21 mouse cellular contexts compared by ENCODE assay signal in the genomic region with DNA sequence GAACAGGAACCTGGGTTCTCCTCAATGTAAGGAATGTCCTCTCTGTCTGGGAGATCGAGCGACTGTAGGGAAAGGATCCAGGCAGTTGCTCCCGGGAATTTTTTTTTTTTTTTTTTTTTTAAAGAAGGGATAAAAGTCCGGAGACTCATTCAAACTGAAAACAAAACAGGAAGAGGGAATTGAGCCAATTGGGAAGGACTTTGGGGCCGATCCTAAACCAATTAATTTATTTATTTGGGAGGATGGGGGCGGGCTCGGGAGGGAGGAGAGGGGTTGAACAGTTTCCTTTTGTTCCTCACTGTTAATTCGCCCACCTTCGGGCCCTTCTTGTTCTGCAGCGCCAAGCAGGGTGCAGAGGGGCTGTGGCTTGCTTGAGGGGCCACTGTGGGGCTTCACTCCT.
A peak's percentile ranks its signal among the peaks of the same experiment; 100 is the strongest.
DNase-seq lines count a peak whose midpoint lies in the region; ATAC-seq and TF ChIP-seq lines count a peak whose summit lies in the region.
"Had no signal": no experiment of that assay in that cellular context is flagged by ENCODE, and none has a peak within 500 bp of the region (broad histone marks: within the 10 kb centered on the region; RNA-seq: fewer than 3 reads in every experiment).

No protein-coding gene starts in this region.

- no peak overlapping the region for H3K9ac ChIP-seq in forebrain, embryonic 14.5 days (ENCODE audit: low read length)
- H3K9ac ChIP-seq in forebrain, postnatal 0 days, result no peak overlapping the region
- H3K9ac ChIP-seq in kidney, embryonic 16.5 days (replicated peaks; ENCODE audit: low read length), result no peak overlapping the region
- no peak overlapping the region for H3K9ac ChIP-seq in midbrain, postnatal 0 days (replicated peaks; ENCODE audit: low read length, poor library complexity, severe bottlenecking)
- H3K9ac ChIP-seq: embryonic facial prominence, embryonic 15.5 days; hindbrain, embryonic 13.5 days had no signal

- no peaks in the 10 kb centered on the region for H3K27me3 ChIP-seq in forebrain, embryonic 14.5 days (replicated peaks; ENCODE audit: control insufficient read depth, insufficient read depth, low read length)
- H3K27me3 ChIP-seq in forebrain, postnatal 0 days (ENCODE audit: insufficient read depth, low read length), result no peaks in the 10 kb centered on the region
- H3K27me3 ChIP-seq in kidney, embryonic 16.5 days (ENCODE audit: insufficient read depth, low read length), result no peaks in the 10 kb centered on the region
- H3K27me3 ChIP-seq in E14TG2a.4 (ENCODE audit: insufficient read depth, low read length), result no peaks in the 10 kb centered on the region
- H3K27me3 ChIP-seq in midbrain, postnatal 0 days (ENCODE audit: insufficient read depth, low read length), result no peaks in the 10 kb centered on the region
- H3K27me3 ChIP-seq: embryonic facial prominence, embryonic 15.5 days; hindbrain, embryonic 13.5 days had no signal

- TF ChIP-seq CTCF in forebrain, postnatal 0 days (IDR thresholded peaks at IDR 0.05; ENCODE audit: low read depth), result no peak
- TF ChIP-seq CTCF in E14TG2a.4 (conservative IDR thresholded peaks at IDR 0.05; ENCODE audit: low read length), result no peak
- TF ChIP-seq CTCF in brain, embryonic 14.5 days (IDR thresholded peaks at IDR 0.05; ENCODE audit: borderline replicate concordance, extremely low read depth, insufficient read depth, insufficient read length), result no peak
- TF ChIP-seq CTCF in midbrain, postnatal 0 days (IDR thresholded peaks at IDR 0.05), result no peak

- no peaks in the 10 kb centered on the region; the same call in 1 of the 2 replicates for H3K4me1 ChIP-seq in forebrain, embryonic 14.5 days (ENCODE audit: control insufficient read depth, insufficient read depth, low read length)
- H3K4me1 ChIP-seq in forebrain, postnatal 0 days (ENCODE audit: insufficient read depth), result no peaks in the 10 kb centered on the region
- no peaks in the 10 kb centered on the region for H3K4me1 ChIP-seq in kidney, embryonic 16.5 days (ENCODE audit: insufficient read depth, low read length)
- peaks cover 17% of the 10 kb centered on the region for H3K4me1 ChIP-seq in E14TG2a.4 (replicated peaks; ENCODE audit: low read depth, low read length)
- no peaks in the 10 kb centered on the region for H3K4me1 ChIP-seq in midbrain, postnatal 0 days (ENCODE audit: insufficient read depth, low read length)
- H3K4me1 ChIP-seq: embryonic facial prominence, embryonic 15.5 days; hindbrain, embryonic 13.5 days had no signal

- H3K27ac ChIP-seq in forebrain, embryonic 14.5 days (ENCODE audit: low read depth, low read length), result no peak overlapping the region
- no peak overlapping the region for H3K27ac ChIP-seq in forebrain, postnatal 0 days (ENCODE audit: low read depth, low read length)
- no peak overlapping the region for H3K27ac ChIP-seq in kidney, embryonic 16.5 days (ENCODE audit: low read length)
- H3K27ac ChIP-seq in midbrain, postnatal 0 days (ENCODE audit: low read depth, low read length), result no peak overlapping the region
- H3K27ac ChIP-seq: embryonic facial prominence, embryonic 15.5 days; heart, embryonic 10.5 days; hindbrain, embryonic 13.5 days; hindbrain, postnatal 0 days had no signal

- 0 out of 2 replicates have a peak, but pooled peaks have one; percentile 36 for ATAC-seq in forebrain, embryonic 14.5 days
- no peak for ATAC-seq in forebrain, postnatal 0 days
- no peak for ATAC-seq in kidney, embryonic 16.5 days (ENCODE audit: low FRiP score, low TSS enrichment)
- no peak for ATAC-seq in midbrain, postnatal 0 days (ENCODE audit: low FRiP score)
- ATAC-seq: hindbrain, postnatal 0 days had no signal

- H3K4me3 ChIP-seq in forebrain, embryonic 14.5 days (ENCODE audit: low read depth, low read length), result no peak overlapping the region
- H3K4me3 ChIP-seq in forebrain, postnatal 0 days (ENCODE audit: low read depth, low read length), result no peak overlapping the region
- H3K4me3 ChIP-seq in kidney, embryonic 16.5 days (ENCODE audit: low read length), result no peak overlapping the region
- H3K4me3 ChIP-seq in E14TG2a.4 (replicated peaks; ENCODE audit: low read length), result peak overlapping the region; percentile 37
- H3K4me3 ChIP-seq in midbrain, postnatal 0 days (ENCODE audit: low read depth, low read length), result no peak overlapping the region
- H3K4me3 ChIP-seq: embryonic facial prominence, embryonic 15.5 days; erythroblast, embryonic 14.5 days; heart, embryonic 10.5 days; hindbrain, embryonic 13.5 days had no signal

- 0 out of 2 replicates have a peak, but pooled peaks cover 5% of the 10 kb centered on the region for H3K36me3 ChIP-seq in forebrain, embryonic 14.5 days (ENCODE audit: control insufficient read depth, insufficient read depth, low read length)
- H3K36me3 ChIP-seq in forebrain, postnatal 0 days (ENCODE audit: insufficient read depth), result peaks cover 12% of the 10 kb centered on the region
- H3K36me3 ChIP-seq in kidney, embryonic 16.5 days (ENCODE audit: insufficient read depth, low read length), result 0 out of 2 replicates have a peak, but pooled peaks cover 4% of the 10 kb centered on the region
- H3K36me3 ChIP-seq in E14TG2a.4 (ENCODE audit: insufficient read depth, low read length), result no peaks in the 10 kb centered on the region
- 0 out of 2 replicates have a peak, but pooled peaks cover 11% of the 10 kb centered on the region for H3K36me3 ChIP-seq in midbrain, postnatal 0 days (ENCODE audit: insufficient read depth, low read length)

- no peak for TF ChIP-seq POLR2A in brain, embryonic 14.5 days (IDR thresholded peaks at IDR 0.05; ENCODE audit: borderline replicate concordance, extremely low read depth, insufficient read depth, insufficient read length, poor library complexity, severe bottlenecking)

- 35% methylated on average over 10 of the region's 10 CpGs for WGBS in forebrain, embryonic 14.5 days
- WGBS in forebrain, postnatal 0 days, result 33% methylated on average over 10 of the region's 10 CpGs
- WGBS in kidney, embryonic 16.5 days, result 63% methylated on average over 10 of the region's 10 CpGs
- 63% methylated on average over 10 of the region's 10 CpGs for WGBS in midbrain, postnatal 0 days

- DNase-seq in forebrain, embryonic 14.5 days (ENCODE audit: low spot score), result peak; percentile 43
- no peak for DNase-seq in forebrain, postnatal 0 days
- DNase-seq in kidney, adult 18-20 months, result no peak
- peak; percentile 58 for DNase-seq in brain, embryonic 14.5 days (ENCODE audit: low read depth)
- no peak for DNase-seq in midbrain, postnatal 0 days (ENCODE audit: low spot score)
- DNase-seq: adrenal gland, adult 8-10 months; adrenal gland, postnatal 36 days; cerebellum, adult 11 months; cerebellum, adult 8-10 months; cerebellum, postnatal 14 days; embryo, embryonic 11 days; gastrocnemius, postnatal 10 days; heart, adult 18-20 months; heart, postnatal 10 days had no signal

- H3K9me3 ChIP-seq in forebrain, embryonic 14.5 days (replicated peaks; ENCODE audit: control insufficient read depth, low read length), result no peaks in the 10 kb centered on the region
- no peaks in the 10 kb centered on the region for H3K9me3 ChIP-seq in forebrain, postnatal 0 days (ENCODE audit: low read length)
- no peaks in the 10 kb centered on the region for H3K9me3 ChIP-seq in kidney, embryonic 16.5 days (ENCODE audit: low read length)
- no peaks in the 10 kb centered on the region for H3K9me3 ChIP-seq in E14TG2a.4 (ENCODE audit: low read length)
- H3K9me3 ChIP-seq in midbrain, postnatal 0 days (ENCODE audit: low read length), result no peaks in the 10 kb centered on the region
- H3K9me3 ChIP-seq: embryonic facial prominence, embryonic 15.5 days; heart, embryonic 10.5 days; hindbrain, embryonic 13.5 days had no signal

- no peak overlapping the region for H3K4me2 ChIP-seq in forebrain, embryonic 14.5 days (ENCODE audit: low read length)
- H3K4me2 ChIP-seq in forebrain, postnatal 0 days (ENCODE audit: low read depth), result no peak overlapping the region
- peak overlapping the region; percentile 30 for H3K4me2 ChIP-seq in kidney, embryonic 16.5 days (replicated peaks; ENCODE audit: low read depth, low read length)
- no peak overlapping the region for H3K4me2 ChIP-seq in midbrain, postnatal 0 days (ENCODE audit: low read depth, low read length, poor library complexity, severe bottlenecking)
- H3K4me2 ChIP-seq: embryonic facial prominence, embryonic 15.5 days; hindbrain, embryonic 13.5 days had no signal

Comparison
In these comparisons a context has a peak if more than half of its experiments do, and no peak if none do; other contexts are left out.
1. DNase-seq: peak in forebrain, embryonic 14.5 days (single experiment) and brain, embryonic 14.5 days (single experiment); none in forebrain, postnatal 0 days (single experiment), kidney, adult 18-20 months (single experiment) and midbrain, postnatal 0 days (single experiment).